Mouse (Mus musculus) CH12.LX (cell line): Measurements from ENCODE around the gene Srsf5. TPM values are rescaled to one million over a fixed set of nuclear protein-coding genes. Genes with fewer than 3 reads are reported as not detected.

Experiments
- DNase-seq: peaks from one replicate; pipeline ENCODE4 v3.0.0-alpha.2; 2013; ENCODE audit errors: extremely low read depth
- H3K27ac ChIP-seq: 2 replicates; pipeline ENCODE4 v1.5.1; 2012; ENCODE audit warnings: low read depth, mild to moderate bottlenecking, control low read depth, moderate library complexity; ENCODE audit not compliant: insufficient read depth
- H3K27me3 ChIP-seq: replicated peaks from 2 replicates; pipeline ENCODE3; 2012; ENCODE audit warnings: inconsistent platforms
- H3K36me3 ChIP-seq, 2 experiments: replicated peaks in 1 of 2; 2 replicates each; pipeline versions ENCODE3 to v1.6.1; 2012; ENCODE audit warnings: inconsistent platforms in 1 of 2, low read length in 1 of 2, mild to moderate bottlenecking in 1 of 2, mixed read lengths in 1 of 2, moderate library complexity in 1 of 2; ENCODE audit not compliant: control insufficient read depth in 1 of 2, insufficient read depth in 1 of 2
- H3K4me1 ChIP-seq, 2 experiments: 2 replicates each; pipeline ENCODE4 v1.6.1; 2012; ENCODE audit warnings: inconsistent platforms in 1 of 2, moderate library complexity in 1 of 2; ENCODE audit not compliant: insufficient read depth in 2 of 2, control insufficient read depth in 1 of 2
- H3K4me2 ChIP-seq: 2 replicates; pipeline ENCODE4 v1.6.1; 2012; ENCODE audit warnings: low read depth, mild to moderate bottlenecking, control low read depth; ENCODE audit not compliant: poor library complexity, insufficient read depth, severe bottlenecking
- H3K4me3 ChIP-seq, 3 experiments: fragments of 150-350 bp in 1 of 3; sonication (generic) in 1 of 3; replicated peaks in 1 of 3; 2 replicates each; pipeline versions ENCODE3 to v1.5.1; 2011 to 2012; ENCODE audit warnings: low read depth in 2 of 3, low read length in 2 of 3, mild to moderate bottlenecking in 2 of 3, moderate library complexity in 2 of 3, control low read depth in 1 of 3, improper control_type of control experiment in 1 of 3, inconsistent platforms in 1 of 3, mixed read lengths in 1 of 3; ENCODE audit not compliant: poor library complexity in 1 of 3
- H3K79me2 ChIP-seq: replicated peaks from 2 replicates; pipeline ENCODE4 v1.6.1; 2012; ENCODE audit warnings: mild to moderate bottlenecking, moderate library complexity; ENCODE audit not compliant: control insufficient read depth, poor library complexity, insufficient read depth, severe bottlenecking; ENCODE audit errors: extremely low read depth
- H3K9ac ChIP-seq: 2 replicates; pipeline ENCODE4 v1.6.1; 2012; ENCODE audit warnings: low read depth, mild to moderate bottlenecking, control low read depth, moderate library complexity; ENCODE audit not compliant: insufficient read depth
- H3K9me3 ChIP-seq: replicated peaks from 2 replicates; pipeline ENCODE3; 2012; ENCODE audit warnings: low read length, inconsistent platforms, mixed read lengths
- BHLHE40 ChIP-seq: IDR thresholded peaks from 2 replicates; pipeline ENCODE4 v1.6.1; 2011; ENCODE audit warnings: mild to moderate bottlenecking, low read depth, low read length, improper control_type of control experiment
- CHD1 ChIP-seq: IDR thresholded peaks from 2 replicates; pipeline ENCODE4 v1.6.1; 2012; ENCODE audit warnings: low read depth, low read length, improper control_type of control experiment, inconsistent platforms
- CHD2 ChIP-seq: IDR thresholded peaks from 2 replicates; pipeline ENCODE4 v1.6.1; 2011; ENCODE audit warnings: low read length, improper control_type of control experiment
- CTCF ChIP-seq, 2 experiments: IDR thresholded peaks in 1 of 2; conservative IDR thresholded peaks in 1 of 2; 2 replicates each; pipeline ENCODE4 v1.5.1; 2011 to 2012; ENCODE audit warnings: low read depth in 2 of 2, low read length in 2 of 2, improper control_type of control experiment in 1 of 2, inconsistent platforms in 1 of 2, mild to moderate bottlenecking in 1 of 2, moderate library complexity in 1 of 2
- E2F4 ChIP-seq: IDR thresholded peaks from 2 replicates; pipeline ENCODE4 v1.6.1; 2011; ENCODE audit warnings: low read depth, low read length, improper control_type of control experiment; ENCODE audit not compliant: insufficient replicate concordance
- ELF1 ChIP-seq: IDR thresholded peaks from 2 replicates; pipeline ENCODE4 v1.6.1; 2014; ENCODE audit warnings: low read depth, mild to moderate bottlenecking, inconsistent platforms, low read length, improper control_type of control experiment
- EP300 ChIP-seq: IDR thresholded peaks from 2 replicates; pipeline ENCODE4 v1.6.1; 2011; ENCODE audit warnings: low read length, improper control_type of control experiment
- ETS1 ChIP-seq: conservative IDR thresholded peaks from 2 replicates; pipeline ENCODE4 v1.6.1; 2012; ENCODE audit warnings: low read depth, mild to moderate bottlenecking, inconsistent platforms, low read length, improper control_type of control experiment, moderate library complexity
- GABPA ChIP-seq: IDR thresholded peaks from 2 replicates; pipeline ENCODE4 v1.6.1; 2012; ENCODE audit warnings: low read depth, low read length, improper control_type of control experiment, inconsistent platforms; ENCODE audit not compliant: insufficient replicate concordance
- HCFC1 ChIP-seq: IDR thresholded peaks from 2 replicates; pipeline ENCODE4 v1.6.1; 2012; ENCODE audit warnings: low read depth, mild to moderate bottlenecking, inconsistent platforms, low read length, improper control_type of control experiment
- IRF4 ChIP-seq: IDR thresholded peaks from 2 replicates; pipeline ENCODE4 v1.6.1; 2014; ENCODE audit warnings: low read depth, mild to moderate bottlenecking, inconsistent platforms, low read length, improper control_type of control experiment
- JUN ChIP-seq: IDR thresholded peaks from 2 replicates; pipeline ENCODE4 v1.6.1; 2011; ENCODE audit warnings: low read depth, mild to moderate bottlenecking, low read length, improper control_type of control experiment, moderate library complexity; ENCODE audit not compliant: insufficient read depth
- JUND ChIP-seq: conservative IDR thresholded peaks from 2 replicates; pipeline ENCODE4 v1.6.1; 2011; ENCODE audit warnings: low read depth, low read length, improper control_type of control experiment
- KAT2A ChIP-seq: IDR thresholded peaks from 2 replicates; pipeline ENCODE4 v1.6.1; 2012; ENCODE audit warnings: low read length, improper control_type of control experiment, inconsistent platforms; ENCODE audit not compliant: insufficient replicate concordance
- MAFK ChIP-seq: IDR thresholded peaks from 2 replicates; pipeline ENCODE4 v1.6.1; 2011; ENCODE audit warnings: low read length, improper control_type of control experiment; ENCODE audit not compliant: insufficient replicate concordance
- MAX ChIP-seq: IDR thresholded peaks from 2 replicates; pipeline ENCODE4 v1.6.1; 2011; ENCODE audit warnings: low read length, improper control_type of control experiment
- MAZ ChIP-seq: IDR thresholded peaks from 2 replicates; pipeline ENCODE4 v1.6.1; 2012; ENCODE audit warnings: low read depth, mild to moderate bottlenecking, inconsistent platforms, low read length, improper control_type of control experiment, moderate library complexity
- MEF2A ChIP-seq: IDR thresholded peaks from 2 replicates; pipeline ENCODE4 v1.6.1; 2014; ENCODE audit warnings: low read depth, mild to moderate bottlenecking, inconsistent platforms, low read length, improper control_type of control experiment, borderline replicate concordance
- MXI1 ChIP-seq: IDR thresholded peaks from 2 replicates; pipeline ENCODE4 v1.6.1; 2011; ENCODE audit warnings: mild to moderate bottlenecking, low read depth, low read length, improper control_type of control experiment
- MYC ChIP-seq: IDR thresholded peaks from 2 replicates; pipeline ENCODE4 v1.6.1; 2011; ENCODE audit warnings: low read depth, mild to moderate bottlenecking, improper control_type of control experiment, low read length
- NELFE ChIP-seq: IDR thresholded peaks from 2 replicates; pipeline ENCODE4 v1.6.1; 2011; ENCODE audit warnings: low read depth, low read length, improper control_type of control experiment
- NRF1 ChIP-seq: IDR thresholded peaks from 2 replicates; pipeline ENCODE4 v1.6.1; 2014; ENCODE audit warnings: low read depth, mild to moderate bottlenecking, inconsistent platforms, low read length, improper control_type of control experiment, moderate library complexity
- PAX5 ChIP-seq: IDR thresholded peaks from 2 replicates; pipeline ENCODE4 v1.6.1; 2012; ENCODE audit warnings: low read length, inconsistent platforms, mixed read lengths
- POLR2A ChIP-seq: IDR thresholded peaks from 2 replicates; pipeline ENCODE4 v1.6.1; 2011; ENCODE audit warnings: low read depth, mild to moderate bottlenecking, improper control_type of control experiment, low read length
- POLR2AphosphoS2 ChIP-seq: IDR thresholded peaks from 2 replicates; pipeline ENCODE4 v1.6.1; 2011; ENCODE audit warnings: low read depth, low read length, improper control_type of control experiment
- RAD21 ChIP-seq: IDR thresholded peaks from 2 replicates; pipeline ENCODE4 v1.6.1; 2011; ENCODE audit warnings: low read depth, mild to moderate bottlenecking, low read length, improper control_type of control experiment, moderate library complexity
- RCOR1 ChIP-seq: conservative IDR thresholded peaks from 2 replicates; pipeline ENCODE4 v1.6.1; 2012; ENCODE audit warnings: low read depth, mild to moderate bottlenecking, inconsistent platforms, low read length, improper control_type of control experiment
- SIN3A ChIP-seq: IDR thresholded peaks from 2 replicates; pipeline ENCODE4 v1.6.1; 2012; ENCODE audit warnings: low read length, improper control_type of control experiment, inconsistent platforms
- SMC3 ChIP-seq: IDR thresholded peaks from 2 replicates; pipeline ENCODE4 v1.6.1; 2011; ENCODE audit warnings: low read depth, low read length, improper control_type of control experiment
- TBP ChIP-seq: conservative IDR thresholded peaks from 2 replicates; pipeline ENCODE4 v1.6.1; 2011; ENCODE audit warnings: low read depth, low read length, improper control_type of control experiment
- TCF12 ChIP-seq: IDR thresholded peaks from 2 replicates; pipeline ENCODE4 v1.6.1; 2014; ENCODE audit warnings: low read depth, mild to moderate bottlenecking, inconsistent platforms, low read length, improper control_type of control experiment
- UBTF ChIP-seq: IDR thresholded peaks from 2 replicates; pipeline ENCODE4 v1.6.1; 2012; ENCODE audit warnings: low read depth, mild to moderate bottlenecking, inconsistent platforms, low read length, improper control_type of control experiment, moderate library complexity
- USF1 ChIP-seq: IDR thresholded peaks from 2 replicates; pipeline ENCODE4 v1.6.1; 2014; ENCODE audit warnings: low read depth, mild to moderate bottlenecking, inconsistent platforms, low read length, improper control_type of control experiment
- USF2 ChIP-seq: conservative IDR thresholded peaks from 2 replicates; pipeline ENCODE4 v1.6.1; 2011; ENCODE audit warnings: low read depth, low read length, improper control_type of control experiment
- ZC3H11A ChIP-seq: IDR thresholded peaks from 2 replicates; pipeline ENCODE4 v1.6.1; 2012; ENCODE audit warnings: low read depth, mild to moderate bottlenecking, inconsistent platforms, low read length, improper control_type of control experiment
- ZKSCAN1 ChIP-seq: IDR thresholded peaks from 2 replicates; pipeline ENCODE4 v1.6.1; 2012; ENCODE audit warnings: low read depth, inconsistent platforms, low read length, improper control_type of control experiment, borderline replicate concordance
- ZMIZ1 ChIP-seq: IDR thresholded peaks from 2 replicates; pipeline ENCODE4 v1.6.1; 2012; ENCODE audit warnings: low read depth, mild to moderate bottlenecking, inconsistent platforms, low read length, improper control_type of control experiment
- ZNF384 ChIP-seq: IDR thresholded peaks from 2 replicates; pipeline ENCODE4 v1.6.1; 2012; ENCODE audit warnings: low read depth, low read length, improper control_type of control experiment, inconsistent platforms
- dilution Hi-C: fragments of 300-500 bp; cut with MboI; formaldehyde crosslinking; loops from 2 replicates; pipeline ENCODE4 v1.14.3; 2020; ENCODE audit warnings: low sequenced_read_pairs; ENCODE audit not compliant: extremely low pct_unique_long_range_greater_than_20kb, extremely low pct_ligation_motif_present
- in situ Hi-C: fragments of 300-500 bp; cut with MboI; formaldehyde crosslinking; loops from 3 replicates; pipeline ENCODE4 v1.14.3; 2019; ENCODE audit warnings: low sequenced_read_pairs, low pct_ligation_motif_present, low pct_unique_long_range_greater_than_20kb, mixed read lengths
- polyA plus RNA-seq: library from polyadenylated mRNA; unstranded; fragments of >175 nt; gene quantifications from 2 replicates; pipeline ENCODE4 v1.2.1, GENCODE M21; 2012; ENCODE audit warnings: low read depth; ENCODE audit not compliant: insufficient read length
- total RNA-seq, 2 experiments: library from RNA; depleted of rRNA; stranded (reverse); fragments of 300-350 nt in 1 of 2; fragments of >200 nt in 1 of 2; gene quantifications; 2 replicates each; pipeline ENCODE4 v1.2.3; 2012 to 2014

Srsf5 gene
- total RNA-seq (2012; rRNA removed), result 260 and 311 TPM in 2 replicates
- 459 and 511 TPM in 2 replicates for total RNA-seq (2014; rRNA removed)
- polyA plus RNA-seq, result 549 and 597 TPM in 2 replicates

GRCm38 (mm10) chr12:80945334-80945995 is at the start of gene Srsf5:
TSS of gene Srsf5 (plus strand) at chr12:80945504.
- Histone ChIP-seq H3K4me2 (peak within 1 kb of the TSS; percentile 85), H3K9ac (peak within 1 kb of the TSS; percentile 99), H3K27ac (peak within 1 kb of the TSS; percentile 86), H3K9me3 (no peaks in the 10 kb centered on the region), H3K36me3 (peaks cover 26 to 31% of the 10 kb centered on the region in 2 experiments), H3K4me1 (peaks cover 6 to 23% of the 10 kb centered on the region in 2 experiments; a peak in 3 of 4 replicates), H3K27me3 (no peaks in the 10 kb centered on the region), H3K4me3 (peak within 1 kb of the TSS; percentile 89 to 99 (median 95)), H3K79me2 (peaks cover 26% of the 10 kb centered on the region)
- peak; percentile 96 for DNase-seq
- peak; percentile 98 for TF ChIP-seq POLR2AphosphoS2
- no peak for TF ChIP-seq RAD21
- no peak for TF ChIP-seq JUND
- TF ChIP-seq NELFE, result peak; percentile 99
- TF ChIP-seq MXI1, result no peak; the same call in none of the 2 replicates
- no peak for TF ChIP-seq BHLHE40
- no peak for TF ChIP-seq JUN
- no peak for TF ChIP-seq RCOR1
- peak; percentile 84 for TF ChIP-seq SIN3A
- TF ChIP-seq PAX5, result no peak
- TF ChIP-seq ZKSCAN1, result no peak
- no peak for TF ChIP-seq MEF2A
- peak; percentile 97 for TF ChIP-seq ZMIZ1
- TF ChIP-seq SMC3, result no peak
- no peak for TF ChIP-seq E2F4
- TF ChIP-seq CHD2, result peak; percentile 80; the same call in 1 of the 2 replicates
- no peak; the same call in 1 of the 2 replicates for TF ChIP-seq KAT2A
- peak; percentile 56; the same call in 1 of the 2 replicates for TF ChIP-seq MAZ
- peak; percentile 67; the same call in 1 of the 2 replicates for TF ChIP-seq IRF4
- peak; percentile 95 for TF ChIP-seq ELF1
- TF ChIP-seq MAX, result no peak
- no peak for TF ChIP-seq CTCF (conservative IDR thresholded peaks at IDR 0.05 in 1 of 2, IDR thresholded peaks at IDR 0.05 in 1 of 2; ENCODE audit: low read depth in 2 of 2, low read length in 2 of 2)
- no peak for TF ChIP-seq USF1
- no peak for TF ChIP-seq UBTF
- no peak for TF ChIP-seq ZC3H11A
- peak; percentile 95 for TF ChIP-seq TCF12
- TF ChIP-seq TBP, result peak; percentile 96
- no peak for TF ChIP-seq MAFK
- TF ChIP-seq ETS1, result no peak
- TF ChIP-seq POLR2A, result peak; percentile 99
- TF ChIP-seq MYC, result 0 out of 2 replicates have a peak, but pooled peaks have one; percentile 33
- TF ChIP-seq USF2, result no peak
- peak; percentile 81; the same call in 1 of the 2 replicates for TF ChIP-seq CHD1
- no peak for TF ChIP-seq ZNF384
- no peak for TF ChIP-seq EP300
- no peak for TF ChIP-seq GABPA
- peak; percentile 80 for TF ChIP-seq HCFC1
- TF ChIP-seq NRF1, result peak; percentile 64
- dilution Hi-C loops (no loop called here), in situ Hi-C loops (no loop called here)
